Mouse (Mus musculus) lung, adult 2 months (tissue): Measurements from ENCODE around the gene Usp28.

Source experiments
- CTCF ChIP-seq: fragments of 200-500 bp; IDR thresholded peaks from 2 replicates; pipeline ENCODE4 v1.5.1; 2011; ENCODE audit warnings: mild to moderate bottlenecking, low read length, control low read depth; ENCODE audit not compliant: insufficient read depth
- POLR2A ChIP-seq: fragments of 200-500 bp; IDR thresholded peaks from 2 replicates; pipeline ENCODE4 v1.6.1; 2011; ENCODE audit warnings: low read depth, mild to moderate bottlenecking, control low read depth, low read length, borderline replicate concordance; ENCODE audit errors: extremely low read depth

- TF ChIP-seq POLR2A (no peak), CTCF (no peak)
Measured at GRCm38 (mm10) chr9:48995735-48996134, 10.6 kb downstream of the Usp28 start.
